Mouse (Mus musculus) embryonic facial prominence, embryonic 14.5 days (tissue): Measurements from ENCODE around the gene Rcvrn. TPM values are rescaled to one million over a fixed set of nuclear protein-coding genes. Genes with fewer than 3 reads are reported as not detected.

ENCODE experiments used
- ATAC-seq: fragments of 200-750 bp; cut with Nextera tagmentation; 2 replicates; pipeline ENCODE4 v1.8.0; 2017; ENCODE audit warnings: low read depth, moderate number of reproducible peaks, moderate TSS enrichment
- DNase-seq: peaks from one replicate; pipeline ENCODE4 v3.0.0-alpha.2; 2015; ENCODE audit warnings: low spot score
- H3K27ac ChIP-seq: fragments of 300-500 bp; sonication (generic); replicated peaks from 2 replicates; pipeline ENCODE4 v1.5.1; 2014; ENCODE audit warnings: low read depth, mild to moderate bottlenecking, low read length, moderate library complexity
- H3K27me3 ChIP-seq: fragments of 300-500 bp; sonication (generic); replicated peaks from 2 replicates; pipeline ENCODE4 v1.6.1; 2014; ENCODE audit warnings: low read length; ENCODE audit not compliant: control insufficient read depth, insufficient read depth
- H3K36me3 ChIP-seq: fragments of 300-500 bp; sonication (generic); 2 replicates; pipeline ENCODE4 v1.6.1; 2014; ENCODE audit warnings: low read length, mixed read lengths; ENCODE audit not compliant: control insufficient read depth, insufficient read depth
- H3K4me1 ChIP-seq: fragments of 300-500 bp; sonication (generic); 2 replicates; pipeline ENCODE4 v1.6.1; 2014; ENCODE audit warnings: antibody characterized with exemption, low read length; ENCODE audit not compliant: control insufficient read depth, insufficient read depth
- H3K4me2 ChIP-seq: fragments of 300-500 bp; sonication (generic); 2 replicates; pipeline ENCODE4 v1.6.1; 2014; ENCODE audit warnings: low read depth, mild to moderate bottlenecking, low read length, moderate library complexity, mixed read lengths
- H3K4me3 ChIP-seq: fragments of 300-500 bp; sonication (generic); 2 replicates; pipeline ENCODE4 v1.5.1; 2014; ENCODE audit warnings: low read depth, mild to moderate bottlenecking, low read length
- H3K9ac ChIP-seq: fragments of 300-500 bp; sonication (generic); 2 replicates; pipeline ENCODE4 v1.6.1; 2014; ENCODE audit warnings: low read depth, mild to moderate bottlenecking, low read length, moderate library complexity, mixed read lengths
- H3K9me3 ChIP-seq: fragments of 300-500 bp; sonication (generic); 2 replicates; pipeline ENCODE4 v1.6.1; 2016; ENCODE audit warnings: low read length; ENCODE audit not compliant: control insufficient read depth
- WGBS: fragments of 180-500 bp; shearing (Covaris S2); extraction: QIAGEN DNeasy Blood & Tissue Kit; methylation state at CpG from one replicate; pipeline ENCODE4 v1.1.7; 2014; 5-methylcytosine and 5-hydroxymethylcytosine counted together
- polyA plus RNA-seq: library from polyadenylated mRNA; unstranded; fragments of >200 nt; fragmentation: Nextera tagmentation; extraction: Ambion mirVana; gene quantifications from 2 replicates; pipeline ENCODE4 v1.2.1, GENCODE M21; 2014

The Rcvrn gene
- polyA plus RNA-seq, 1 experiment from 2014 or later = not detected

DNA sequence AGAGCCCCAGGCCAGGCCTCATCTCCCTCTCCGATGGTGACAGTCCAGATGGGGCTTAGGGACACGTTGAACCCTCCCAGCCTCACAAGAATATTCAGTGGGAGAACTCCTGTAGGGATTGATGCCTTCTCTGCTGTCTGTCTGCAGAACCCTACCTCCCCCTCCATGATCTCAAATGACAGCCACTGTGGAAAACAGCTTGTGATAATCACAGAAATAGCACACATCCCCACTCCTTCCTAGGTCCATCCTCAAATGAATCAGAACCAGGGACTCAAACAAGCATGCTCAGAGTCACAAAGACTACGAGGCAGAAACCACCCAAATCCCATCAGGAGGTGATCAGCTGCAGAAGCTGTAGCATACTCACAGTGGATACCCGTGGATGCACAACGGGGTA, 29.0 kb upstream of the Rcvrn start:
- DNase-seq (no peak), ATAC-seq (no peak)
- H3K27me3 ChIP-seq = no peaks in the 10 kb centered on the region
- H3K4me2 ChIP-seq = no peak overlapping the region
- no peak overlapping the region for H3K27ac ChIP-seq
- H3K9ac ChIP-seq = no peak overlapping the region
- no peak overlapping the region for H3K4me3 ChIP-seq
- WGBS = 80% methylated on average over 5 of the region's 5 CpGs
- H3K4me1 ChIP-seq = peaks cover 8% of the 10 kb centered on the region
- H3K9me3 ChIP-seq = no peaks in the 10 kb centered on the region
- H3K36me3 ChIP-seq = no peaks in the 10 kb centered on the region

DNA sequence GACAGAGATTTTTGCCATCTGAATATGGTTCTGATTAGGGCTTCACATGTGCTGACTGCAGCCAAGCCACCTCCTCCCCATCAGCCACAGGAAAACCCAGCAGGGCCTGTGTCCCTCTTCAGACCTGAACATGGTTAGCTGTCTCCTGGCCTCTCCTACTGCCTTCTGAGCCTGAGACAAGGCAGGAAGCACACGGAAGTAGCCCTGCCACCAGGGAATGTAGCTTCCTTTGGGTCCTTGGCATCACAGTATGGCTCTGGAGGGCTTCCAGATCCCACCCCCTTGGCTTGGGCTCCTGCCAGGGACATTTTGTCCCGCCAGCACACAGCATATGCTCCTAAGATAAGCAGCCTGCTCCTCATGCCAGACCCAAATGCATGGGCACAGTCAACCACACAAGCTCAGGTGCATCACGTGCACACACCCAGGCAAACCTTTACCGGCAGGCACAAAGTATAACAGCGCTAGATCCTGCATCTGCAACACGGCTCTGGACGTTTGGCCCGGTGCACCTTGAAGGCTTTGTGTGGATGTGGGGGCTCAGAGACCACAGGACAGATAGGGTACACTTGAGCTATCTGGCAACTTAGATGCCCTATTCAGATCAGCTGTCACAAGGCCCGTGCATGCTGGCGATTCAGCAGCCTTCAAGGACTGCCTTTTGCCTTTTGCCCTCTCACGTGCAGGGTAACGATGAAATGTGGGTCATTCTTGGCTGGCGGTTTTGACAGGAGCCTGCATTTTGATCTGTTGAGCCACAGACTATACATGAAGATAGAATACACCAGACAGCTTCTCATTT, 27.4 kb upstream of the Rcvrn start:
- Histone ChIP-seq H3K9ac (no peak overlapping the region), H3K4me1 (peaks cover 12% of the 10 kb centered on the region), H3K27me3 (no peaks in the 10 kb centered on the region), H3K36me3 (no peaks in the 10 kb centered on the region), H3K27ac (0 out of 2 replicates have a peak overlapping the region, but pooled peaks have one; percentile 33), H3K4me2 (no peak overlapping the region), H3K4me3 (no peak overlapping the region), H3K9me3 (no peaks in the 10 kb centered on the region)
- ATAC-seq (no peak), DNase-seq (no peak)
- WGBS = 75% methylated on average over 13 of the region's 13 CpGs

DNA sequence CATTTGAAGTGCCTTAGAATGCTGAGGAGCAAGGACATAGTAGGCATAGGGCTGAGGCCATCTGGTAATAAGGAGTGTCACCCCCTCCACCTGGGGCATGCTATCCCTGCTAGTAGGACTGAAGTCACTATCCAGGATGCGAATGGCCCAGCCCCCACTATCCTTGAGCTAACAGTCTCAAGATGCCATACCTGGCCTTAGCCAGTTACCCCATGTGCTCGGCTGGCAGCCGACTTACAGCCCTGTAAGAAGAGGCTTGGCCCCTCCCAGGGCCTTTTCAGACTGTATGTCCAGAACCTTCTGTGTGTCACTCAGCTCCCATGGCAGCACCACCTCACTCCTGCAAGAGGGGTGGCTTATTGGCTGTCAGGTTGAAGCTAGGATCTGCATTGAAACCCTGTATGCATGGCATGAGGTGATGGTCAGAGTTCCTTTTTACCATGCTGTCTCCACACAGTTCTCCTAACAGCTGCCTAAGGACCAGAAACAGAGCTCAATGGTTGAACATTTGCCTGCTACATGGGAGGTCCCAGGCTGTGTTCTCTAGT, 26.6 kb upstream of the Rcvrn start:
- 71% methylated on average over 3 of the region's 3 CpGs for WGBS
- Histone ChIP-seq H3K4me3 (no peak overlapping the region), H3K9me3 (no peaks in the 10 kb centered on the region), H3K27ac (no peak overlapping the region), H3K27me3 (no peaks in the 10 kb centered on the region), H3K4me1 (peaks cover 12% of the 10 kb centered on the region), H3K9ac (no peak overlapping the region), H3K36me3 (no peaks in the 10 kb centered on the region), H3K4me2 (no peak overlapping the region)
- no peak for DNase-seq
- ATAC-seq = no peak

DNA sequence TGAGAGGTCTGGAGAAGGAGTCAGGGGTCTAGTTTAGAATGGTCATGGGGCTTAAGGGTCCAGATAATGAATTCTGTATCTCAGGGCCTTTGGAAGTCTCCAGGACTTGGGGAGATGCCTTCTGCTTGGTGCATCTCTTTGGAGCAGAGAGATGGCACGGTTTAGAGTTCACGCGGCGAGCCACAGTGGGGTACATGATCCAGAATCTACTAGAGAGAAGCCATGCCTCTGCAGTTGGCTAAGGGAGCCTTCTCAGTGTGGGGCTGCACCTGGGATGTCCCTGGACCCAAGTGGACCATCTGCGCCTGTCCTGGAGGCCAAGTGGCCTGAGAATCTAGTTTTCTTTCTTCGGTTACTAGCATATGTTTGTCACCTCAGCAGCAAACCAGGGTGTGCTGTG, 25.1 kb upstream of the Rcvrn start:
- Histone ChIP-seq H3K4me1 (peaks cover 12% of the 10 kb centered on the region), H3K36me3 (no peaks in the 10 kb centered on the region), H3K4me2 (no peak overlapping the region), H3K4me3 (no peak overlapping the region), H3K27me3 (no peaks in the 10 kb centered on the region), H3K27ac (no peak overlapping the region), H3K9me3 (no peaks in the 10 kb centered on the region), H3K9ac (no peak overlapping the region)
- 99% methylated on average over 6 of the region's 6 CpGs for whole genome bisulfite sequencing
- ATAC-seq (no peak), DNase-seq (no peak)

DNA sequence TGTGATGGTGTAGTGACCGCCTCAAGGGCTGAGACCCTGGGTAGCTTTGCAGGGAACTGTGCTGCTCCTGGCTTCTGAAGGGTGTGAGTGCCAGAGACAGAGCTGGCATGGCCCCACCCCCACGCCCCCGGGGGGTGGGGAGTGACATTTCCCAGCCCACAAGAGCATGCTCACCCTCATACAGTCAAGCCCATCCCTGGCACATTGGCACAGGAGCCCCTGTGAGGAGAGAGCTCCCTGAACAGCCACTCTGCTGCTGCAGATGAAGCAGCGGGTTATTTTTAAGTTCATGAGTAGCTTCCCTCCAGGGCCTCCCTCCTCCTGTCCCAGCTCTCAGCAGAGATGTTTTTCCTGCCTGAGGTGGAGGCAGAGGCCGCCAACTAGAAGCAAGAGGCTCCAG, 23.0 kb upstream of the Rcvrn start:
- Histone ChIP-seq H3K36me3 (no peaks in the 10 kb centered on the region), H3K9ac (no peak overlapping the region), H3K4me3 (no peak overlapping the region), H3K27ac (no peak overlapping the region), H3K9me3 (no peaks in the 10 kb centered on the region), H3K4me1 (peaks cover 11% of the 10 kb centered on the region), H3K27me3 (no peaks in the 10 kb centered on the region), H3K4me2 (no peak overlapping the region)
- WGBS = 71% methylated on average over 3 of the region's 5 CpGs
- ATAC-seq (no peak), DNase-seq (no peak)

DNA sequence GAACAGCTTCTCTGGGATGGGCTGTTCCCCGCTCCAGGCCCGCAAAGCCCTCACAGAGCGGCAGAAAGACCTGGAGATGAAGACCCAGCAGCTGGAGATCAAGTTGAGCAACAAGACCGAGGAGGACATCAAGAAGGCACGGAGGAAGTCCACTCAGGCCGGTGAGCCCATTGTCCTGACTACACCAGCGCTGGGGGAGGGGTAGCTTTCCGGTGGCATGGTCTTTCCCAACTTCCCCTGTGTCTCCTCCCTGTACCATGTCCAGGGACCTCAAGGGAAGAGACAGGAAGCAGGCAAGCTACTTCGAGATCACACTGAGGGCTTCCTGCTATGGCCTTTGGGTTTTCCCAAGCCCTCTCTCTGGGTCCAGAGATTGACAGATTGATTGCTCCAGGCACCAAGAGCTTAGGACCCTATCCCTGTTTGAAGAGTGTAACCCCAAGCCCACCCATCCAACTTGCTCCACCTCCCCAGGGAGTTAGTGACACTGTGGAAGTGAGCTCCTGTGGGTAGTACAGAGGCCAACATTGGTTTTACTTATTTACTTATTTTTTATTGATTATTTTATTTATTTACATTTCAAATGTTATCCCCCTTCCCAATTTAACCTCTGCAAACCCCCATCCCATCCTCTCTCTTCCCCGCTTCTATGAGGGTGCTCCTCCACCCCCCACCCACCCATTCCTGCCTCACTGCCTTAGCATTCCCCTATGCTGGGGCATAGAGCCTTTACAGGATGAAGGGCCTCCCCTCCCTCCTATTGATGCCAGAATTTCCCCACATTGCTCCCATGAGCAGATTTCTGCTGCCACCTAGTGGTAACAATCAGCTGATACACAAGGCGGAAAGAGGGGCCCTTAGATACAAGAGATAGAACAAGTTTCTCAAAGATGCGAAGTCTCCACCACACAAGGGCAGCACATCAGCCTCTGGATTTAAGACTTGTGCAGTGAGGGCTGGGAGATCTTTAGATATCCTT, 19.3 kb upstream of the Rcvrn start:
- Histone ChIP-seq H3K4me3 (no peak overlapping the region), H3K4me1 (peaks cover 4% of the 10 kb centered on the region; the same call in 1 of the 2 replicates), H3K9me3 (no peaks in the 10 kb centered on the region), H3K27ac (no peak overlapping the region), H3K9ac (no peak overlapping the region), H3K27me3 (no peaks in the 10 kb centered on the region), H3K36me3 (no peaks in the 10 kb centered on the region), H3K4me2 (no peak overlapping the region)
- 59% methylated on average over 9 of the region's 12 CpGs for WGBS
- ATAC-seq = peak; percentile 63; the same call in 1 of the 2 replicates
- peak; percentile 87 for DNase-seq

DNA sequence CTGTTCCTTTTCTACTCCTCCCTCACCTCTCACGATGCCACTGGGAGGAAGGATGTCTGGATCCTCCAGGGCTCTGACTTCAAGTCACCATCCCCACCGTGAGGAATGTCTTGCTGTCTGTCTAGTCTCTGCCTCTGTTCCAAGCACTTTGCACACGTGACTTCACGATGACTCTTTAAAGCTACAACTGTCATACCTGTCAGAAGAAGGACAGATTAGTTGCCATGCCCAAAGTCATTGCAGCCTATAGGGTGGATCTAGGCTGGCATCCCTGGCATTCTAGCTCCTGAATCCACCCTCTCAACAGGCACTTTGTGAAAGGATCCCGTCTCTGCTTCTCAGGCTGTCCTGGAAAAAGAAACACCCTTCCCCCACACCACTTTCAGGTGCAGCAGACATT, 15.8 kb upstream of the Rcvrn start:
- 60% methylated on average over 5 of the region's 5 CpGs for WGBS
- H3K4me3 ChIP-seq = no peak overlapping the region
- no peak for DNase-seq
- no peaks in the 10 kb centered on the region for H3K36me3 ChIP-seq
- no peaks in the 10 kb centered on the region for H3K9me3 ChIP-seq
- no peak overlapping the region for H3K9ac ChIP-seq
- no peaks in the 10 kb centered on the region for H3K27me3 ChIP-seq
- no peak overlapping the region for H3K27ac ChIP-seq
- H3K4me2 ChIP-seq = no peak overlapping the region
- ATAC-seq = no peak
- H3K4me1 ChIP-seq = no peaks in the 10 kb centered on the region

DNA sequence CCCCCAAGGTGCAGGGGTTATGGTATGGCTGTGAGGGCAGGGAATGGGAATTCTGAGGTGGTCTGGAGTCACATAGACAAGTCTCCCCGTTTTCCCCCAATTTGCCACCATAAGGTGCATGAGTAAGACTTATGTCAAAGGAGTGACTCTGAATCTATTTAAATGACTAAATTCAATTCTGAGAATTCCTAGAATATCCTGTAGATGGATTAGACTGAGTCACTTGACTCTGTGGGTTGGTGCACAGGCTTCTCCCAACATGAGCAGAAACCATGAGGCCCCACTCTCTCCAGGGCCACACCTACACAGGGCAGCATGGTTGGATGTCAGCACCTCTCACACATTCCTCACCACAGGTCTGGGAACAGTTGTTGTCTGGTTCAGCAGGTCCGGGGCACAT, 15.2 kb upstream of the Rcvrn start:
- ATAC-seq (no peak), DNase-seq (no peak)
- H3K4me3 ChIP-seq = no peak overlapping the region
- no peak overlapping the region for H3K27ac ChIP-seq
- 85% methylated on average over 2 of the region's 2 CpGs for WGBS
- H3K4me2 ChIP-seq = no peak overlapping the region
- H3K4me1 ChIP-seq = no peaks in the 10 kb centered on the region
- H3K36me3 ChIP-seq = no peaks in the 10 kb centered on the region
- no peaks in the 10 kb centered on the region for H3K9me3 ChIP-seq
- H3K27me3 ChIP-seq = no peaks in the 10 kb centered on the region
- H3K9ac ChIP-seq = no peak overlapping the region
